Mouse (Mus musculus) urinary bladder, adult 18-20 months (tissue): Measurements from ENCODE around the gene Ntn5.
"Not testable (repeated sequence)": the region's sequence is repeated elsewhere in the genome, so short reads cannot be mapped to it uniquely, and the experiment has no call there.

Experiments
- DNase-seq, 2 experiments: peaks; one replicate each; pipeline ENCODE4 v3.0.0; 2022; ENCODE audit warnings: low spot score in 2 of 2, mixed read lengths in 2 of 2

Ntn5 gene

GRCm38 (mm10) chr7:45683396-45684050 is at the start of gene Ntn5:
Gene Ntn5 (plus strand): TSS chr7:45684022.
- no peak for DNase-seq

- DNase-seq = no peak
Observed at GRCm38 (mm10) chr7:45634946-45635681, 48.7 kb upstream of the Ntn5 start.

- no peak for DNase-seq
Observed at GRCm38 (mm10) chr7:45635711-45636688, 47.8 kb upstream of the Ntn5 start.

- no peak for DNase-seq
Observed at GRCm38 (mm10) chr7:45637710-45638109, 46.1 kb upstream of the Ntn5 start.

- DNase-seq = peak; percentile 65 to 89
Observed at GRCm38 (mm10) chr7:45638623-45639401, 45.0 kb upstream of the Ntn5 start.

GRCm38 (mm10) chr7:45639561-45640027 is 44.2 kb upstream of the Ntn5 start, which contains the start of gene Mamstr:
Gene Mamstr (plus strand): TSS chr7:45639977.
- DNase-seq = no peak

- no peak for DNase-seq
Observed at GRCm38 (mm10) chr7:45640191-45640957, 43.4 kb upstream of the Ntn5 start.

GRCm38 (mm10) chr7:45641391-45642040 is 42.3 kb upstream of the Ntn5 start:
- no peak for DNase-seq

GRCm38 (mm10) chr7:45642083-45642482 is 41.7 kb upstream of the Ntn5 start:
- no peak for DNase-seq

GRCm38 (mm10) chr7:45642503-45643255 is 41.1 kb upstream of the Ntn5 start:
- no peak for DNase-seq

GRCm38 (mm10) chr7:45643441-45644178 is 40.2 kb upstream of the Ntn5 start:
- peak; percentile 58 to 79 for DNase-seq

GRCm38 (mm10) chr7:45644183-45644582 is 39.6 kb upstream of the Ntn5 start:
- no peak for DNase-seq

- no peak for DNase-seq
Observed at GRCm38 (mm10) chr7:45644872-45645590, 38.8 kb upstream of the Ntn5 start.

- no peak for DNase-seq
Observed at GRCm38 (mm10) chr7:45645591-45645971, 38.2 kb upstream of the Ntn5 start.

GRCm38 (mm10) chr7:45646671-45647070 is 37.2 kb upstream of the Ntn5 start:
- no peak for DNase-seq

- DNase-seq = no peak
Observed at GRCm38 (mm10) chr7:45649351-45649750, 34.5 kb upstream of the Ntn5 start.

GRCm38 (mm10) chr7:45650484-45650883 is 33.3 kb upstream of the Ntn5 start:
- not testable (repeated sequence) for DNase-seq
